Mouse (Mus musculus) neural tube, embryonic 12.5 days (tissue): ENCODE measurements around the gene Npas1. TPM values are rescaled to one million over a fixed set of nuclear protein-coding genes. Genes with fewer than 3 reads are reported as not detected.

ENCODE experiments used
- ATAC-seq: fragments of 200-750 bp; cut with Nextera tagmentation; 2 replicates; pipeline ENCODE4 v1.8.0; 2017; ENCODE audit warnings: low read depth, mild to moderate bottlenecking, moderate TSS enrichment, moderate library complexity; ENCODE audit not compliant: low FRiP score
- H3K27ac ChIP-seq: fragments of 300-500 bp; sonication (generic); 2 replicates; pipeline ENCODE4 v1.5.1; 2016
- H3K27me3 ChIP-seq: fragments of 300-500 bp; sonication (generic); replicated peaks from 2 replicates; pipeline ENCODE4 v1.6.1; 2016; ENCODE audit warnings: mild to moderate bottlenecking
- H3K36me3 ChIP-seq: fragments of 300-500 bp; sonication (generic); 2 replicates; pipeline ENCODE4 v1.6.1; 2016; ENCODE audit warnings: mild to moderate bottlenecking
- H3K4me1 ChIP-seq: fragments of 300-500 bp; sonication (generic); 2 replicates; pipeline ENCODE4 v1.6.1; 2016
- H3K4me2 ChIP-seq: fragments of 300-500 bp; sonication (generic); replicated peaks from 2 replicates; pipeline ENCODE4 v1.6.1; 2016; ENCODE audit warnings: mild to moderate bottlenecking
- H3K4me3 ChIP-seq: fragments of 300-500 bp; sonication (generic); 2 replicates; pipeline ENCODE4 v1.5.1; 2016
- H3K9ac ChIP-seq: fragments of 300-500 bp; sonication (generic); 2 replicates; pipeline ENCODE4 v1.6.1; 2016; ENCODE audit warnings: mild to moderate bottlenecking
- H3K9me3 ChIP-seq: fragments of 300-500 bp; sonication (generic); 2 replicates; pipeline ENCODE4 v1.6.1; 2016; ENCODE audit warnings: mild to moderate bottlenecking
- WGBS: fragments of 180-500 bp; shearing (Covaris S2); methylation state at CpG from one replicate; pipeline ENCODE4 v1.1.7; 2016; 5-methylcytosine and 5-hydroxymethylcytosine counted together
- polyA plus RNA-seq: library from polyadenylated mRNA; unstranded; fragments of >200 nt; fragmentation: Nextera tagmentation; extraction: Ambion mirVana; gene quantifications from 2 replicates; pipeline ENCODE4 v1.2.1, GENCODE M21; 2016

Gene Npas1
- polyA plus RNA-seq, 1 experiment from 2014 or later: 1.0 TPM

- Histone ChIP-seq H3K27ac (no peak overlapping the region), H3K4me2 (no peak overlapping the region), H3K9me3 (no peaks in the 10 kb centered on the region), H3K4me3 (no peak overlapping the region), H3K36me3 (peaks cover 17% of the 10 kb centered on the region), H3K27me3 (no peaks in the 10 kb centered on the region), H3K4me1 (peaks cover 15% of the 10 kb centered on the region; the same call in 1 of the 2 replicates), H3K9ac (no peak overlapping the region)
- ATAC-seq: no peak
- WGBS: 86% methylated on average over 8 of the region's 8 CpGs
Observed at GRCm38 (mm10) chr7:16412220-16412896, 65.2 kb downstream of the Npas1 start.

GRCm38 (mm10) chr7:16411100-16411499 is 66.4 kb downstream of the Npas1 start:
- H3K9ac ChIP-seq: no peak overlapping the region
- no peaks in the 10 kb centered on the region for H3K27me3 ChIP-seq
- peaks cover 16% of the 10 kb centered on the region; the same call in 1 of the 2 replicates for H3K4me1 ChIP-seq
- no peak overlapping the region for H3K4me3 ChIP-seq
- H3K9me3 ChIP-seq: no peaks in the 10 kb centered on the region
- 92% methylated on average over 5 of the region's 5 CpGs for WGBS
- ATAC-seq: no peak
- H3K27ac ChIP-seq: no peak overlapping the region
- peaks cover 4% of the 10 kb centered on the region for H3K36me3 ChIP-seq
- no peak overlapping the region for H3K4me2 ChIP-seq

GRCm38 (mm10) chr7:16406978-16407377 is 70.5 kb downstream of the Npas1 start:
- no peak overlapping the region for H3K4me3 ChIP-seq
- no peaks in the 10 kb centered on the region for H3K27me3 ChIP-seq
- H3K4me2 ChIP-seq: no peak overlapping the region
- 92% methylated on average over 3 of the region's 3 CpGs for WGBS
- H3K9ac ChIP-seq: no peak overlapping the region
- peaks cover 31% of the 10 kb centered on the region for H3K4me1 ChIP-seq
- peaks cover 4% of the 10 kb centered on the region; the same call in 1 of the 2 replicates for H3K36me3 ChIP-seq
- no peak overlapping the region for H3K27ac ChIP-seq
- no peaks in the 10 kb centered on the region for H3K9me3 ChIP-seq
- ATAC-seq: no peak

Other genes with a start within 250 kb of the Npas1 start
- gene C5ar2, start 233.6 kb downstream of the Npas1 start, polyA plus RNA-seq: 0.09 and 0.10 TPM in 2 replicates
- gene C5ar1, start 218.2 kb downstream of the Npas1 start, polyA plus RNA-seq: 0.87 and 1.2 TPM in 2 replicates
- gene Inafm1, start 204.1 kb downstream of the Npas1 start, polyA plus RNA-seq: 27.0 and 28.5 TPM in 2 replicates
- 47.7 and 49.5 TPM in 2 replicates for gene Ccdc9, start 190.9 kb downstream of the Npas1 start, polyA plus RNA-seq
- 22.7 and 25.0 TPM in 2 replicates for gene Bbc3, start 169.3 kb downstream of the Npas1 start, polyA plus RNA-seq
- gene Sae1, start 89.9 kb downstream of the Npas1 start, polyA plus RNA-seq: 321 and 328 TPM in 2 replicates
- gene Zc3h4, start 76.8 kb downstream of the Npas1 start, polyA plus RNA-seq: 26.6 and 27.8 TPM in 2 replicates
- 58.5 and 66.6 TPM in 2 replicates for gene Tmem160, start 24.9 kb downstream of the Npas1 start, polyA plus RNA-seq
- gene Arhgap35, start 137.3 kb upstream of the Npas1 start, polyA plus RNA-seq: 33.5 and 36.8 TPM in 2 replicates
- gene Ceacam15, start 198.0 kb upstream of the Npas1 start, polyA plus RNA-seq: not detected in 2 replicates
- gene Ceacam9, start 244.2 kb upstream of the Npas1 start, polyA plus RNA-seq: not detected in 2 replicates